Mouse (Mus musculus) brown adipose tissue, adult 24 weeks (tissue): ENCODE measurements at regions not wholly inside any gene's neighbourhood (a gene's known extent, or its start where the extent isn't known, plus 50 kb on each side); places are given as distances from the start of the nearest gene placed in this dataset.

Experiments used
- H3K27ac ChIP-seq: fragments of 200-500 bp; replicated peaks from 2 replicates; pipeline ENCODE4 v1.5.1; 2012; ENCODE audit warnings: low read depth, mild to moderate bottlenecking, low read length
- H3K4me1 ChIP-seq: fragments of 200-500 bp; 2 replicates; pipeline ENCODE4 v1.6.1; 2012; ENCODE audit warnings: low read length, mixed read lengths; ENCODE audit not compliant: control insufficient read depth, insufficient read depth, insufficient read length
- H3K4me3 ChIP-seq: fragments of 200-500 bp; 2 replicates; pipeline ENCODE4 v1.5.1; 2012; ENCODE audit warnings: low read depth, mild to moderate bottlenecking, low read length, moderate library complexity; ENCODE audit not compliant: insufficient read depth

- H3K27ac ChIP-seq: no peak overlapping the region
- H3K4me1 ChIP-seq: no peaks in the 10 kb centered on the region
Observed at GRCm38 (mm10) chr9:50257162-50257561, 87.6 kb downstream of the Rpl10-ps3 start.

GRCm38 (mm10) chr9:50244982-50245671 is 99.6 kb downstream of the Rpl10-ps3 start:
- H3K4me3 ChIP-seq: no peak overlapping the region
- no peak overlapping the region for H3K27ac ChIP-seq
- H3K4me1 ChIP-seq: no peaks in the 10 kb centered on the region

More at GRCm38 (mm10) chr9:50257162-50257561, 87.6 kb downstream of the Rpl10-ps3 start:
- H3K4me3 ChIP-seq: no peak overlapping the region

GRCm38 (mm10) chr9:50240923-50241322 is 103.8 kb downstream of the Rpl10-ps3 start:
- no peak overlapping the region for H3K27ac ChIP-seq
- no peaks in the 10 kb centered on the region for H3K4me1 ChIP-seq

GRCm38 (mm10) chr9:50235908-50236307 is 108.9 kb downstream of the Rpl10-ps3 start:
- Histone ChIP-seq H3K27ac (no peak overlapping the region), H3K4me1 (no peaks in the 10 kb centered on the region), H3K4me3 (no peak overlapping the region)

More at GRCm38 (mm10) chr9:50240923-50241322, 103.8 kb downstream of the Rpl10-ps3 start:
- no peak overlapping the region for H3K4me3 ChIP-seq

- H3K27ac ChIP-seq: no peak overlapping the region
- no peak overlapping the region for H3K4me3 ChIP-seq
- H3K4me1 ChIP-seq: no peaks in the 10 kb centered on the region
Observed at GRCm38 (mm10) chr9:50234655-50235054, 110.1 kb downstream of the Rpl10-ps3 start.

GRCm38 (mm10) chr9:50232958-50233510 is 111.7 kb downstream of the Rpl10-ps3 start:
- Histone ChIP-seq H3K4me1 (no peaks in the 10 kb centered on the region), H3K27ac (no peak overlapping the region), H3K4me3 (no peak overlapping the region)

- H3K4me3 ChIP-seq: no peak overlapping the region
- no peak overlapping the region for H3K27ac ChIP-seq
- no peaks in the 10 kb centered on the region for H3K4me1 ChIP-seq
Observed at GRCm38 (mm10) chr9:50210481-50210880, 134.3 kb downstream of the Rpl10-ps3 start.

- no peaks in the 10 kb centered on the region for H3K4me1 ChIP-seq
- no peak overlapping the region for H3K27ac ChIP-seq
- H3K4me3 ChIP-seq: no peak overlapping the region
Observed at GRCm38 (mm10) chr9:50199422-50200218, 145.1 kb downstream of the Rpl10-ps3 start.

GRCm38 (mm10) chr9:50192400-50193110 is 152.2 kb downstream of the Rpl10-ps3 start:
- Histone ChIP-seq H3K27ac (no peak overlapping the region), H3K4me1 (no peaks in the 10 kb centered on the region), H3K4me3 (no peak overlapping the region)

GRCm38 (mm10) chr9:50191136-50191535 is 153.6 kb downstream of the Rpl10-ps3 start:
- Histone ChIP-seq H3K4me3 (no peak overlapping the region), H3K4me1 (no peaks in the 10 kb centered on the region)

GRCm38 (mm10) chr9:50188576-50189070 is 156.1 kb downstream of the Rpl10-ps3 start:
- no peak overlapping the region for H3K4me3 ChIP-seq
- H3K27ac ChIP-seq: no peak overlapping the region
- H3K4me1 ChIP-seq: no peaks in the 10 kb centered on the region

More at GRCm38 (mm10) chr9:50191136-50191535, 153.6 kb downstream of the Rpl10-ps3 start:
- H3K27ac ChIP-seq: no peak overlapping the region

- Histone ChIP-seq H3K4me3 (no peak overlapping the region), H3K4me1 (no peaks in the 10 kb centered on the region), H3K27ac (no peak overlapping the region)
Observed at GRCm38 (mm10) chr9:50181360-50181759, 163.4 kb downstream of the Rpl10-ps3 start.

- Histone ChIP-seq H3K4me1 (no peaks in the 10 kb centered on the region), H3K4me3 (no peak overlapping the region), H3K27ac (no peak overlapping the region)
Observed at GRCm38 (mm10) chr9:50176131-50176530, 168.6 kb downstream of the Rpl10-ps3 start.

GRCm38 (mm10) chr9:50171826-50172464 is 172.8 kb downstream of the Rpl10-ps3 start:
- Histone ChIP-seq H3K4me3 (no peak overlapping the region), H3K4me1 (no peaks in the 10 kb centered on the region), H3K27ac (no peak overlapping the region)
